Mouse (Mus musculus): ENCODE measurements around the gene Acr. TPM values are rescaled to one million over a fixed set of nuclear protein-coding genes. Genes with fewer than 3 reads are reported as not detected.
A peak's percentile ranks its signal among the peaks of the same experiment; 100 is the strongest.

Acr gene
- polyA plus RNA-seq, 1 experiment from 2014 or later, result 0.16 TPM

DNA sequence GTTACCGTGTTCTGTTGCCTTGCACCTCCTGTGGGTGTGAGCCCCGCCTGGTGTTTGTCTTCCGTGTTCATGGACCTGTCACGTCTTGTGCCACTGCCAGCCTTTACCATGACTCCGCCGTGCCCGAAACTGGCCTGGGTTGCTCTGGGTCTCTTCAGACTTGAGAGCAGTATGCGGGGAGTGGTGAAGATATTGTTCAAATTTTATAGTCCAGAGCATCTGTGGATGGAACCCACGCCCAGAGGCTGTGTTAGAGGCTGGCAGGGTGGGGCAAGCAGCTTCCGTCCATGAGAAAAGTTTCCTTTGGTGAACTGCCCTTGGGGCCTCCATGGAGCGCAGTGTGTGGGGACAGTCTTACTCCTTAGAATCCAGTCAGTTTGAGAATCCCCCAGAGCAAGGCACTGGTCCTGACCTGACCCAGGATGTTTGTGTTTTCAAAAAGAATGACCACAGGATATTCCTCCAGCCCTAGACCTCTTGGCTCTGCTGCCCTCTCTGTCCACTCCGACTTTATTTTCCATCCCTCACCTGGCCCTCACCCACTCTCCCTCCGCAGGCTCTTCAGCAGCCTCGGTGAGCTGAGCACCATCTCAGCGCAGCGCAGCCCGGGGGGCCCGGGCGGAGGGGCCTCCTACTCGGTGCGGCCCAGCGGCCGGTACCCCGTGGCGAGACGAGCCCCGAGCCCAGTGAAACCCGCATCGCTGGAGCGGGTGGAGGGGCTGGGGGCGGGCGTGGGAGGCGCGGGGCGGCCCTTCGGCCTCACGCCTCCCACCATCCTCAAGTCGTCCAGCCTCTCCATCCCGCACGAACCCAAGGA is 10.7 kb upstream of the Acr start:
- Histone ChIP-seq H3K9me3 (ENCODE audit: low read depth, low read length) (no peaks in the 10 kb centered on the region), H3K4me3 (ENCODE audit: low read depth, low read length) (peak overlapping the region; percentile 23), H3K36me3 (ENCODE audit: insufficient read depth) (peaks cover under 1% of the 10 kb centered on the region; the same call in 1 of the 2 replicates), H3K9ac (no peak overlapping the region), H3K27me3 (ENCODE audit: insufficient read depth, low read length) (peaks cover 34% of the 10 kb centered on the region), H3K27ac (ENCODE audit: low read depth) (no peak overlapping the region), H3K4me1 (ENCODE audit: insufficient read depth) (0 out of 2 replicates have a peak, but pooled peaks cover 3% of the 10 kb centered on the region), H3K4me2 (peak overlapping the region; percentile 51)
- DNase-seq (no peak), ATAC-seq (ENCODE audit: insufficient read depth) (no peak)
- 18% methylated on average over 38 of the region's 40 CpGs for WGBS
- no peak for TF ChIP-seq CTCF (IDR thresholded peaks at IDR 0.05; ENCODE audit: low read depth)

- H3K4me1 ChIP-seq (ENCODE audit: insufficient read depth), result 0 out of 2 replicates have a peak, but pooled peaks cover 3% of the 10 kb centered on the region
- peak overlapping the region; percentile 23 for H3K4me3 ChIP-seq (ENCODE audit: low read depth, low read length)
- no peak overlapping the region for H3K27ac ChIP-seq (ENCODE audit: low read depth)
- 10% methylated on average over 34 of the region's 34 CpGs for WGBS
- TF ChIP-seq CTCF (IDR thresholded peaks at IDR 0.05; ENCODE audit: low read depth), result no peak
- peak overlapping the region; percentile 51 for H3K4me2 ChIP-seq
- peaks cover 34% of the 10 kb centered on the region for H3K27me3 ChIP-seq (ENCODE audit: insufficient read depth, low read length)
- DNase-seq (peak; percentile 15), ATAC-seq (ENCODE audit: insufficient read depth) (no peak)
- H3K9ac ChIP-seq, result no peak overlapping the region
- H3K9me3 ChIP-seq (ENCODE audit: low read depth, low read length), result no peaks in the 10 kb centered on the region
- no peaks in the 10 kb centered on the region; the same call in 1 of the 2 replicates for H3K36me3 ChIP-seq (ENCODE audit: insufficient read depth)
Observed at GRCm38 (mm10) chr15:89557996-89558390, 10.1 kb upstream of the Acr start.

DNA sequence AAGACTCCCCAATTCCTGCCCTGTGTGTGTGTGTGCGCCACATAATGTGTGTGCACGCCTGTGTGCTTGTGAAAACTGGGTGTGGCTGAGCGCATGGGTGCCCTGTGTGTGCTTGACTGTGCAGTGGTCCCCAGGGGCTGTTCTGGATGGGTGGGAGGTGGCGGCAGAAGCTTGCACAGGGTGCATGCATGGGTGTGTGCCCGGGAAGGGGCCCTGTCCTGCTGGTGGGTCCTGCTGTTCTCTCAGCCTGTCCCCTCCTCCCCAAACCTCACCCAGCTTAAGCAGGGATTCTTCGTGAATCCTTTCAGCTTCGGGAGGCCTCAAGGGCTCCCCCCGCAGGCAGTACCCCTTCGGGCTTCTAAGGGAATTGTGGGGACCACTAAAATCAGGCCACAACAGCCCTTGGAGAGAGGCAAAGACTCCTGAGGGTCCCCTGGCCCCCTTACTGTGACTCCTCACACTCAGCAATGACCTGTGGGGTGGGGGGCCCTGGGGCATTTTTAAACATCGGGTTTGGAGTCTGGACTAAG is 8.9 kb upstream of the Acr start:
- Histone ChIP-seq H3K9ac (no peak overlapping the region), H3K4me2 (no peak overlapping the region), H3K4me1 (ENCODE audit: insufficient read depth) (0 out of 2 replicates have a peak, but pooled peaks cover 3% of the 10 kb centered on the region), H3K4me3 (ENCODE audit: low read depth, low read length) (no peak overlapping the region), H3K36me3 (ENCODE audit: insufficient read depth) (no peaks in the 10 kb centered on the region; the same call in 1 of the 2 replicates), H3K27ac (ENCODE audit: low read depth) (no peak overlapping the region), H3K9me3 (ENCODE audit: low read depth, low read length) (no peaks in the 10 kb centered on the region), H3K27me3 (ENCODE audit: insufficient read depth, low read length) (peaks cover 34% of the 10 kb centered on the region)
- DNase-seq (no peak), ATAC-seq (ENCODE audit: insufficient read depth) (no peak)
- no peak for TF ChIP-seq CTCF (IDR thresholded peaks at IDR 0.05; ENCODE audit: low read depth)
- WGBS, result 60% methylated on average over 10 of the region's 10 CpGs

- Histone ChIP-seq H3K9ac (no peak overlapping the region), H3K4me1 (ENCODE audit: insufficient read depth) (no peaks in the 10 kb centered on the region), H3K4me3 (ENCODE audit: low read depth, low read length) (no peak overlapping the region), H3K9me3 (ENCODE audit: low read depth, low read length) (no peaks in the 10 kb centered on the region), H3K4me2 (no peak overlapping the region), H3K27ac (ENCODE audit: low read depth) (no peak overlapping the region), H3K36me3 (ENCODE audit: insufficient read depth) (no peaks in the 10 kb centered on the region), H3K27me3 (ENCODE audit: insufficient read depth, low read length) (no peaks in the 10 kb centered on the region)
- DNase-seq (no peak), ATAC-seq (ENCODE audit: insufficient read depth) (no peak)
- TF ChIP-seq CTCF (IDR thresholded peaks at IDR 0.05; ENCODE audit: low read depth), result no peak
- 69% methylated on average over 8 of the region's 8 CpGs for WGBS
Observed at GRCm38 (mm10) chr15:89572147-89572546, 4.0 kb downstream of the Acr start.

DNA sequence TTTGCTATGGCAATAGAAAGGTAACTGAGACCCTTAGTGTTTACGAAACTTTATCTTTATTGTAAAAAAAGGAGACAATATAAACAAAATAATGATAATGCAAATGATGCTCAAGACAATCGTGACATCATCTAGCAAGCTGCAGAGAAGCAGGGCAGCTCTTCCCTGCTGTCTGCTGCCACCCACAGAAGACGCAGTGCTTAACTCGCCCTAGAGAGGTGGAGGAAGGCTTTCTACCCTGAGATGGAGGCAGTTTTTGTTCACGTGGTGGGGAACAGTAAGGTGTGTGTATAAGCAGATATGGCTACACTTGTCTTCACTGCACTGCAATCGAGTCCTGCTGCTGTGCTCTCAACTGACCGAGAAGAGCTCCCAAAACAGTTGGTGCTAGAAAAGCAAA is 14.4 kb downstream of the Acr start:
- H3K4me1 ChIP-seq (ENCODE audit: insufficient read depth), result no peaks in the 10 kb centered on the region
- no peak for ATAC-seq (ENCODE audit: insufficient read depth)
- H3K4me2 ChIP-seq, result no peak overlapping the region
- WGBS, result 85% methylated on average over 7 of the region's 7 CpGs
- H3K27ac ChIP-seq (ENCODE audit: low read depth), result no peak overlapping the region
- TF ChIP-seq CTCF (IDR thresholded peaks at IDR 0.05; ENCODE audit: low read depth), result no peak
- H3K4me3 ChIP-seq (ENCODE audit: low read depth, low read length), result no peak overlapping the region
- peaks cover 17% of the 10 kb centered on the region; the same call in 1 of the 2 replicates for H3K36me3 ChIP-seq (ENCODE audit: insufficient read depth)
- no peak for DNase-seq
- H3K9me3 ChIP-seq (ENCODE audit: low read depth, low read length), result no peaks in the 10 kb centered on the region
- H3K9ac ChIP-seq, result no peak overlapping the region
- no peaks in the 10 kb centered on the region for H3K27me3 ChIP-seq (ENCODE audit: insufficient read depth, low read length)

- no peak for ATAC-seq (ENCODE audit: insufficient read depth)
- WGBS, result 80% methylated on average over 5 of the region's 5 CpGs
- Histone ChIP-seq H3K27ac (ENCODE audit: low read depth) (no peak overlapping the region), H3K4me1 (ENCODE audit: insufficient read depth) (no peaks in the 10 kb centered on the region), H3K36me3 (ENCODE audit: insufficient read depth) (peaks cover 17% of the 10 kb centered on the region; the same call in 1 of the 2 replicates), H3K9me3 (ENCODE audit: low read depth, low read length) (no peaks in the 10 kb centered on the region), H3K4me2 (no peak overlapping the region), H3K27me3 (ENCODE audit: insufficient read depth, low read length) (no peaks in the 10 kb centered on the region), H3K4me3 (ENCODE audit: low read depth, low read length) (no peak overlapping the region), H3K9ac (no peak overlapping the region)
- peak; percentile 12 for DNase-seq
- TF ChIP-seq CTCF (IDR thresholded peaks at IDR 0.05; ENCODE audit: low read depth), result no peak
Observed at GRCm38 (mm10) chr15:89585101-89585500, 17.0 kb downstream of the Acr start.

DNA sequence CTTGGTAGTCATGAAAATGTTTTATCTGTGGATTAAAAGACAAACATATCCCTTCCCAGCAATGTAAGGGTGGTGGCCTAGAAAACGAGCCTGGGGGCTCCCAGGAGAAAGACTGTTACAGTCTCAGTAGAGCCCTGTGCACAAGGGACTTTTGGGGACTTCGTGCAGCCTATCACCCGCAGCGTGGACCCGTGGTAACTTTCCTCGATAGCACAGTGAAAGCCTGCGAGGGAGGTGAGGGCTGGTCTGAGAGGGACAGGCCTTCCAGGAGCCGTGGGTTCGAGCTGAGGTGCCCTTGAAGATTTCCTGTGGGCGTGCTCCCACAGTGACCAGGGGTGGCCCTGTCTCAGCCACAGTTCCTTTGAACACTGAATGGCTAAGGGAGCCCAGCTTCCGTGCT is 17.5 kb downstream of the Acr start:
- Histone ChIP-seq H3K36me3 (ENCODE audit: insufficient read depth) (peaks cover 17% of the 10 kb centered on the region; the same call in 1 of the 2 replicates), H3K4me3 (ENCODE audit: low read depth, low read length) (no peak overlapping the region), H3K9me3 (ENCODE audit: low read depth, low read length) (no peaks in the 10 kb centered on the region), H3K27me3 (ENCODE audit: insufficient read depth, low read length) (no peaks in the 10 kb centered on the region), H3K27ac (ENCODE audit: low read depth) (no peak overlapping the region), H3K9ac (no peak overlapping the region), H3K4me2 (no peak overlapping the region), H3K4me1 (ENCODE audit: insufficient read depth) (no peaks in the 10 kb centered on the region)
- WGBS, result 86% methylated on average over 11 of the region's 11 CpGs
- no peak for TF ChIP-seq CTCF (IDR thresholded peaks at IDR 0.05; ENCODE audit: low read depth)
- ATAC-seq (ENCODE audit: insufficient read depth) (no peak), DNase-seq (no peak)

Measured in lung, embryonic 14.5 days (tissue).